Mouse (Mus musculus): ENCODE data around the gene Snph. TPM values are rescaled to one million over a fixed set of nuclear protein-coding genes. Genes with fewer than 3 reads are reported as not detected.

The Snph gene
- polyA plus RNA-seq, 1 experiment from 2014 or later, result 1.9 TPM

GRCm38 (mm10) chr2:151587306-151587705 lies 45.1 kb downstream of the Snph start:
- no peak overlapping the region for H3K9ac ChIP-seq
- no peak for ATAC-seq (ENCODE audit: insufficient number of reproducible peaks, insufficient read depth, low FRiP score, low TSS enrichment)
- whole genome bisulfite sequencing, result 75% methylated on average over 9 of the region's 9 CpGs

GRCm38 (mm10) chr2:151586807-151587206 lies 45.6 kb downstream of the Snph start:
- H3K4me2 ChIP-seq (replicated peaks), result no peak overlapping the region
- WGBS, result 92% methylated on average over 1 of the region's 1 CpGs
- no peak overlapping the region for H3K9ac ChIP-seq
- no peaks in the 10 kb centered on the region for H3K4me1 ChIP-seq
- no peak for ATAC-seq (ENCODE audit: insufficient number of reproducible peaks, insufficient read depth, low FRiP score, low TSS enrichment)
- no peaks in the 10 kb centered on the region for H3K36me3 ChIP-seq
- no peak overlapping the region for H3K4me3 ChIP-seq
- H3K27me3 ChIP-seq, result no peaks in the 10 kb centered on the region; the same call in 1 of the 2 replicates
- no peak overlapping the region for H3K27ac ChIP-seq
- H3K9me3 ChIP-seq, result no peaks in the 10 kb centered on the region

More at GRCm38 (mm10) chr2:151587306-151587705, 45.1 kb downstream of the Snph start:
- Histone ChIP-seq H3K4me1 (no peaks in the 10 kb centered on the region), H3K27ac (no peak overlapping the region), H3K4me2 (replicated peaks) (no peak overlapping the region), H3K4me3 (no peak overlapping the region), H3K27me3 (no peaks in the 10 kb centered on the region; the same call in 1 of the 2 replicates), H3K9me3 (no peaks in the 10 kb centered on the region), H3K36me3 (no peaks in the 10 kb centered on the region)

- H3K9me3 ChIP-seq, result no peaks in the 10 kb centered on the region
- H3K27me3 ChIP-seq, result no peaks in the 10 kb centered on the region; the same call in 1 of the 2 replicates
- no peak overlapping the region for H3K4me3 ChIP-seq
- WGBS, result 62% methylated on average over 3 of the region's 3 CpGs
- no peaks in the 10 kb centered on the region for H3K4me1 ChIP-seq
- H3K4me2 ChIP-seq (replicated peaks), result no peak overlapping the region
- H3K9ac ChIP-seq, result no peak overlapping the region
- H3K36me3 ChIP-seq, result no peaks in the 10 kb centered on the region
- ATAC-seq (ENCODE audit: insufficient number of reproducible peaks, insufficient read depth, low FRiP score, low TSS enrichment), result no peak
- no peak overlapping the region for H3K27ac ChIP-seq
Measured at GRCm38 (mm10) chr2:151585934-151586333, 46.5 kb downstream of the Snph start.

GRCm38 (mm10) chr2:151580945-151581344 lies 51.4 kb downstream of the Snph start:
- no peak overlapping the region for H3K27ac ChIP-seq
- ATAC-seq (ENCODE audit: insufficient number of reproducible peaks, insufficient read depth, low FRiP score, low TSS enrichment), result no peak
- no peak overlapping the region for H3K9ac ChIP-seq
- no peaks in the 10 kb centered on the region for H3K36me3 ChIP-seq
- 21% methylated on average over 1 of the region's 1 CpGs for WGBS
- no peaks in the 10 kb centered on the region for H3K27me3 ChIP-seq
- no peaks in the 10 kb centered on the region for H3K9me3 ChIP-seq
- no peak overlapping the region for H3K4me2 ChIP-seq (replicated peaks)
- no peak overlapping the region for H3K4me3 ChIP-seq
- H3K4me1 ChIP-seq, result no peaks in the 10 kb centered on the region

- no peak overlapping the region for H3K4me3 ChIP-seq
- H3K9ac ChIP-seq, result no peak overlapping the region
- no peaks in the 10 kb centered on the region for H3K9me3 ChIP-seq
- 0 out of 2 replicates have a peak, but pooled peaks cover 3% of the 10 kb centered on the region for H3K4me1 ChIP-seq
- H3K27ac ChIP-seq, result no peak overlapping the region
- no peak for ATAC-seq (ENCODE audit: insufficient number of reproducible peaks, insufficient read depth, low FRiP score, low TSS enrichment)
- no peak overlapping the region for H3K4me2 ChIP-seq (replicated peaks)
- H3K27me3 ChIP-seq, result no peaks in the 10 kb centered on the region
- 57% methylated on average over 4 of the region's 4 CpGs for WGBS
- H3K36me3 ChIP-seq, result no peaks in the 10 kb centered on the region
Measured at GRCm38 (mm10) chr2:151579183-151579582, 53.2 kb downstream of the Snph start.

GRCm38 (mm10) chr2:151575699-151576389 lies 56.5 kb downstream of the Snph start:
- Histone ChIP-seq H3K27me3 (0 out of 2 replicates have a peak, but pooled peaks cover 2% of the 10 kb centered on the region), H3K9me3 (no peaks in the 10 kb centered on the region), H3K4me3 (peak overlapping the region; percentile 38), H3K27ac (peak overlapping the region; percentile 63), H3K4me1 (0 out of 2 replicates have a peak, but pooled peaks cover 3% of the 10 kb centered on the region), H3K9ac (peak overlapping the region; percentile 24), H3K4me2 (replicated peaks) (peak overlapping the region; percentile 58), H3K36me3 (no peaks in the 10 kb centered on the region)
- ATAC-seq (ENCODE audit: insufficient number of reproducible peaks, insufficient read depth, low FRiP score, low TSS enrichment), result peak; percentile 90
- 1% methylated on average over 38 of the region's 38 CpGs for WGBS

- Histone ChIP-seq H3K4me3 (peak overlapping the region; percentile 38), H3K9me3 (no peaks in the 10 kb centered on the region), H3K36me3 (no peaks in the 10 kb centered on the region), H3K27me3 (0 out of 2 replicates have a peak, but pooled peaks cover 2% of the 10 kb centered on the region), H3K9ac (peak overlapping the region; percentile 24; the same call in 1 of the 2 replicates), H3K4me1 (0 out of 2 replicates have a peak, but pooled peaks cover 3% of the 10 kb centered on the region), H3K4me2 (replicated peaks) (peak overlapping the region; percentile 58), H3K27ac (peak overlapping the region; percentile 63; the same call in 1 of the 2 replicates)
- 19% methylated on average over 7 of the region's 7 CpGs for WGBS
- no peak for ATAC-seq (ENCODE audit: insufficient number of reproducible peaks, insufficient read depth, low FRiP score, low TSS enrichment)
Measured at GRCm38 (mm10) chr2:151575119-151575698, 57.2 kb downstream of the Snph start.

- H3K27ac ChIP-seq, result no peak overlapping the region
Measured at GRCm38 (mm10) chr2:151574607-151575006, 57.8 kb downstream of the Snph start.

GRCm38 (mm10) chr2:151573667-151574066 lies 58.7 kb downstream of the Snph start:
- no peak overlapping the region for H3K4me3 ChIP-seq
- no peaks in the 10 kb centered on the region for H3K9me3 ChIP-seq
- no peak overlapping the region for H3K9ac ChIP-seq
- H3K4me1 ChIP-seq, result 0 out of 2 replicates have a peak, but pooled peaks cover 3% of the 10 kb centered on the region
- no peak overlapping the region for H3K27ac ChIP-seq
- no peaks in the 10 kb centered on the region for H3K36me3 ChIP-seq
- WGBS, result 67% methylated on average over 3 of the region's 3 CpGs
- H3K27me3 ChIP-seq, result 0 out of 2 replicates have a peak, but pooled peaks cover 2% of the 10 kb centered on the region
- H3K4me2 ChIP-seq (replicated peaks), result no peak overlapping the region
- no peak for ATAC-seq (ENCODE audit: insufficient number of reproducible peaks, insufficient read depth, low FRiP score, low TSS enrichment)

More at GRCm38 (mm10) chr2:151574607-151575006, 57.8 kb downstream of the Snph start:
- no peaks in the 10 kb centered on the region for H3K36me3 ChIP-seq
- no peak for ATAC-seq (ENCODE audit: insufficient number of reproducible peaks, insufficient read depth, low FRiP score, low TSS enrichment)
- no peak overlapping the region for H3K4me3 ChIP-seq
- 0 out of 2 replicates have a peak, but pooled peaks cover 2% of the 10 kb centered on the region for H3K27me3 ChIP-seq
- 0 out of 2 replicates have a peak, but pooled peaks cover 3% of the 10 kb centered on the region for H3K4me1 ChIP-seq
- no peaks in the 10 kb centered on the region for H3K9me3 ChIP-seq
- 53% methylated on average over 5 of the region's 5 CpGs for WGBS
- no peak overlapping the region for H3K9ac ChIP-seq
- no peak overlapping the region for H3K4me2 ChIP-seq (replicated peaks)

GRCm38 (mm10) chr2:151571873-151572700 lies 60.3 kb downstream of the Snph start, which contains the start of gene Sdcbp2:
TSS of gene Sdcbp2 (plus strand) at chr2:151572622.
- Histone ChIP-seq H3K4me2 (replicated peaks) (no peak within 1 kb of the TSS), H3K9me3 (no peaks in the 10 kb centered on the region), H3K27ac (no peak within 1 kb of the TSS), H3K4me1 (0 out of 2 replicates have a peak, but pooled peaks cover 3% of the 10 kb centered on the region), H3K9ac (no peak within 1 kb of the TSS), H3K4me3 (no peak within 1 kb of the TSS), H3K36me3 (no peaks in the 10 kb centered on the region), H3K27me3 (0 out of 2 replicates have a peak, but pooled peaks cover 2% of the 10 kb centered on the region)
- 75% methylated on average over 17 of the region's 17 CpGs for WGBS
- no peak for ATAC-seq (ENCODE audit: insufficient number of reproducible peaks, insufficient read depth, low FRiP score, low TSS enrichment)

GRCm38 (mm10) chr2:151569452-151569851 lies 62.9 kb downstream of the Snph start:
- WGBS, result 76% methylated on average over 2 of the region's 2 CpGs
- Histone ChIP-seq H3K4me1 (no peaks in the 10 kb centered on the region), H3K9me3 (no peaks in the 10 kb centered on the region), H3K27me3 (0 out of 2 replicates have a peak, but pooled peaks cover 2% of the 10 kb centered on the region), H3K4me2 (replicated peaks) (no peak overlapping the region), H3K4me3 (no peak overlapping the region), H3K9ac (no peak overlapping the region), H3K27ac (no peak overlapping the region), H3K36me3 (no peaks in the 10 kb centered on the region)
- ATAC-seq (ENCODE audit: insufficient number of reproducible peaks, insufficient read depth, low FRiP score, low TSS enrichment), result no peak
